Mouse (Mus musculus) forebrain, embryonic 12.5 days (tissue): ENCODE results near the gene Cln3. TPM values are rescaled to one million over a fixed set of nuclear protein-coding genes. Genes with fewer than 3 reads are reported as not detected.
A peak's percentile ranks its signal among the peaks of the same experiment; 100 is the strongest.

Experiments used
- ATAC-seq: fragments of 200-750 bp; cut with Nextera tagmentation; 2 replicates; pipeline ENCODE4 v1.8.0; 2017; ENCODE audit warnings: moderate TSS enrichment; ENCODE audit not compliant: low FRiP score
- H3K27ac ChIP-seq: fragments of 300-500 bp; sonication (generic); 2 replicates; pipeline ENCODE4 v1.5.1; 2016; ENCODE audit warnings: mild to moderate bottlenecking
- H3K27me3 ChIP-seq: fragments of 300-500 bp; sonication (generic); 2 replicates; pipeline ENCODE4 v1.6.1; 2016; ENCODE audit warnings: mild to moderate bottlenecking
- H3K36me3 ChIP-seq: fragments of 300-500 bp; sonication (generic); replicated peaks from 2 replicates; pipeline ENCODE4 v1.6.1; 2016; ENCODE audit warnings: mild to moderate bottlenecking
- H3K4me1 ChIP-seq: fragments of 300-500 bp; sonication (generic); 2 replicates; pipeline ENCODE4 v1.6.1; 2016
- H3K4me2 ChIP-seq: fragments of 300-500 bp; sonication (generic); 2 replicates; pipeline ENCODE4 v1.6.1; 2016; ENCODE audit warnings: mild to moderate bottlenecking, moderate library complexity
- H3K4me3 ChIP-seq: fragments of 300-500 bp; sonication (generic); replicated peaks from 2 replicates; pipeline ENCODE4 v1.5.1; 2016; ENCODE audit warnings: mild to moderate bottlenecking
- H3K9ac ChIP-seq: fragments of 300-500 bp; sonication (generic); 2 replicates; pipeline ENCODE4 v1.6.1; 2016; ENCODE audit warnings: mild to moderate bottlenecking
- H3K9me3 ChIP-seq: fragments of 300-500 bp; sonication (generic); 2 replicates; pipeline ENCODE4 v1.6.1; 2016
- WGBS: fragments of 180-500 bp; shearing (Covaris S2); methylation state at CpG from one replicate; pipeline ENCODE4 v1.1.7; 2016; 5-methylcytosine and 5-hydroxymethylcytosine counted together
- polyA plus RNA-seq: library from polyadenylated mRNA; unstranded; fragments of >200 nt; fragmentation: Nextera tagmentation; extraction: Ambion mirVana; gene quantifications from 2 replicates; pipeline ENCODE4 v1.2.1, GENCODE M21; 2016

Gene Cln3
- polyA plus RNA-seq, 1 experiment from 2014 or later, result 27.5 TPM

GRCm38 (mm10) chr7:126586839-126587238, 1.2 kb upstream of the Cln3 start:
- Histone ChIP-seq H3K36me3 (no peaks in the 10 kb centered on the region), H3K4me3 (no peak overlapping the region), H3K9me3 (no peaks in the 10 kb centered on the region), H3K4me1 (peaks cover 17% of the 10 kb centered on the region), H3K27ac (no peak overlapping the region), H3K9ac (peak overlapping the region; percentile 9; the same call in 1 of the 2 replicates), H3K27me3 (peaks cover 51% of the 10 kb centered on the region), H3K4me2 (no peak overlapping the region)
- no peak for ATAC-seq
- WGBS, result 77% methylated on average over 8 of the region's 8 CpGs

DNA sequence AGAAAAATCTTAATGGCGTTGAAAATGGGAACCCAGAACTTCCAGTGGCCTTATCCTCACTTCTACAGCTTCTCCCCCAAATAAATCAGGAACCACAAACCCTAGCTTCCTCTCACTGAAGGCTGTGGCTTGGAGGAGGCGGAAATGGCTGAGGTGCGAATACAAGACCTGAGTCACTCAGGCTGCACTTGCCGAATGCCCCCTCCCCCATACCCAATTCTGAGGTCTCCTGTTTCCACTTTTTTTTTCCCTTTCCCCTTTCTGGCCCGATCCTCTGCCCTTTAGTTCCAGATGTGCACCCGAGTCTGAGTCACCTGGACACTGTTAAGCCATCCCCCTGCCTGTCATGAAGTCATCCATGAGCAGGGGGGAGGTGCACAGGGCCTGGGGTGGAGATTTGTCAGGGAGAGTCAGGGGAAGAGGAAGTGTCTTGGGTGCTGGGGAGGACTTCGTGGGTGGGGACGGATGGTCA, 1.1 kb downstream of the Cln3 start, which contains the start of gene Apobr:
Gene Apobr, plus strand, starts transcription at position 437 of the 472 bp plus-strand sequence.
- 76% methylated on average over 8 of the region's 8 CpGs for WGBS

GRCm38 (mm10) chr7:126583761-126584160, 1.9 kb downstream of the Cln3 start:
- no peak for ATAC-seq
- Histone ChIP-seq H3K27ac (peak overlapping the region; percentile 83; the same call in 1 of the 2 replicates), H3K4me3 (peak overlapping the region; percentile 61), H3K9me3 (no peaks in the 10 kb centered on the region), H3K36me3 (peaks cover 7% of the 10 kb centered on the region; the same call in 1 of the 2 replicates), H3K27me3 (peaks cover 39% of the 10 kb centered on the region), H3K9ac (peak overlapping the region; percentile 59; the same call in 1 of the 2 replicates), H3K4me2 (peak overlapping the region; percentile 65), H3K4me1 (peaks cover 24% of the 10 kb centered on the region)
- WGBS, result 65% methylated on average over 6 of the region's 6 CpGs

More for the DNA sequence above, 1.1 kb downstream of the Cln3 start, which contains the start of gene Apobr:
- H3K36me3 ChIP-seq, result peaks cover 7% of the 10 kb centered on the region; the same call in 1 of the 2 replicates
- no peaks in the 10 kb centered on the region for H3K9me3 ChIP-seq
- peak within 1 kb of the TSS; percentile 61 for H3K4me3 ChIP-seq
- H3K4me2 ChIP-seq, result peak within 1 kb of the TSS; percentile 65
- ATAC-seq, result no peak
- peaks cover 24% of the 10 kb centered on the region for H3K4me1 ChIP-seq
- H3K27ac ChIP-seq, result 0 out of 2 replicates have a peak within 1 kb of the TSS, but pooled peaks have one; percentile 83
- H3K9ac ChIP-seq, result peak within 1 kb of the TSS; percentile 59; the same call in 1 of the 2 replicates
- H3K27me3 ChIP-seq, result peaks cover 46% of the 10 kb centered on the region

- Histone ChIP-seq H3K4me1 (peaks cover 24% of the 10 kb centered on the region), H3K9me3 (no peaks in the 10 kb centered on the region), H3K36me3 (peaks cover 7% of the 10 kb centered on the region; the same call in 1 of the 2 replicates), H3K4me3 (peak overlapping the region; percentile 61), H3K9ac (peak overlapping the region; percentile 59), H3K27me3 (peaks cover 37% of the 10 kb centered on the region), H3K27ac (peak overlapping the region; percentile 83), H3K4me2 (peak overlapping the region; percentile 65)
- ATAC-seq, result peak; percentile 89
- under 1% methylated on average over 22 of the region's 22 CpGs for WGBS
Observed at GRCm38 (mm10) chr7:126583251-126583709, 2.3 kb downstream of the Cln3 start.

DNA sequence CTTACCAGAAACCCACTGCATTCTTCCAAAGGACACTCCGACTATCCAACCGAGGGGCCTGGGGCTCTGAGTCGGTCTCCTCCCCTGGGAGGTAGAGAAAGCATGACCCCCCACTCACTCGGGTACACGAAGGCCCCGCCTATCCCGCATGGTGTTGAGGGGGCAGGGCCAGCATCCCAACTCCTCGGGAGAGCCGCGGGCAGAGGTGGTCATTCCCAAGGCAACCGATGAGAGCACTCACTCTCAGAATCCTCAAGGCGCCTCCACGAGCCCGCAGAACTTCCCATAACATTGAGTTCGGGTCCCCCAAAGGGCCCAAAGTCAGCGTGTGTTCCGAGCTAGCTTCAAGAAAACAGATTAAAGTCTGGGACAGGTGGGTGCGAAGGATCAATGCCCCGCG, 2.9 kb downstream of the Cln3 start:
- Histone ChIP-seq H3K4me2 (peak overlapping the region; percentile 65), H3K27ac (peak overlapping the region; percentile 83; the same call in 1 of the 2 replicates)

DNA sequence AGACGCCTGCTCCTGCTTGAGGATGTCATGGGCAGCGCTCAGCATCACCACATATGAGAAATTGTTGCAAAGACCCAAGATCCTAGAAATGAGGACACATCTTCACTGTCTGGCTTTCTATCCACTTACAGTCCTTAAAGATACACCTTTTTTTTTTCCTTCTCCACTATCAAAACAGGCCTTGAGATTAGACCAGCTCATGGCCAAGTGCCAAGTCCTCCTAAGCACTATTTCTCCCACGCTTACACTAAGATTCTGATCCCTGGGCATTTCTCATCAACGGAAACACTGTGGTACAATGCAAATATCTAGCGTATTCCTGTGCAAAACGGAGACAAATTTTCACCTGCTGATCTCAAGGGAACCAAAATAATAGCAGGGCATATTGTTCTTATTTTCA, 4.0 kb downstream of the Cln3 start:
- no peak for ATAC-seq
- Histone ChIP-seq H3K9ac (no peak overlapping the region), H3K27ac (no peak overlapping the region), H3K4me1 (peaks cover 15% of the 10 kb centered on the region; the same call in 1 of the 2 replicates), H3K9me3 (no peaks in the 10 kb centered on the region), H3K36me3 (peaks cover 15% of the 10 kb centered on the region; the same call in 1 of the 2 replicates), H3K4me3 (no peak overlapping the region), H3K4me2 (0 out of 2 replicates have a peak overlapping the region, but pooled peaks have one; percentile 13), H3K27me3 (peaks cover 27% of the 10 kb centered on the region)
- 89% methylated on average over 6 of the region's 6 CpGs for WGBS

More for the DNA sequence above, 2.9 kb downstream of the Cln3 start:
- Histone ChIP-seq H3K27me3 (peaks cover 37% of the 10 kb centered on the region), H3K9ac (peak overlapping the region; percentile 59), H3K4me1 (peaks cover 20% of the 10 kb centered on the region), H3K36me3 (peaks cover 10% of the 10 kb centered on the region; the same call in 1 of the 2 replicates), H3K9me3 (no peaks in the 10 kb centered on the region), H3K4me3 (peak overlapping the region; percentile 61)
- ATAC-seq, result peak; percentile 62
- WGBS, result 2% methylated on average over 20 of the region's 20 CpGs

DNA sequence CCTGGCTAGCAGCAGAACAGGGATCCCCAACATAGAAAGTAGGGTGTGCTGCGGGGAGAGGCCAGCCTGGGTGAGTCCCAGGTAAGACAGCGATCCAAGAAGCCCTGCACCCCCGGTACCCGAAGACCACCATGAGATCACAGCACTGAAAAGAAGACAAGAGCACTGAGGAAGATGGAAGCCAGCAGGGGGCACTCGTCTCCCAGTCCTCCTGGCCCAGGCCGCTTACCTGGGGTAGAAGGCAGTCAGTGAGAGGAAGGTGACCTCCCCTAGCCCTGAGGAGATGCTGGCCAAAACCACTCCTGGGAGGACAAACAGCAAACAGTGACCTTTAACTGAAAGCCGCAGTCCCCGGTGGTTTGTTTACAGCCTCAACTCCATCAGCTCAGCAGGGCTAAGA, 6.4 kb downstream of the Cln3 start:
- Histone ChIP-seq H3K36me3 (peaks cover 17% of the 10 kb centered on the region; the same call in 1 of the 2 replicates), H3K27ac (no peak overlapping the region)
- ATAC-seq, result no peak

GRCm38 (mm10) chr7:126576946-126577345, 8.7 kb downstream of the Cln3 start:
- ATAC-seq, result no peak
- Histone ChIP-seq H3K27ac (no peak overlapping the region), H3K9me3 (no peaks in the 10 kb centered on the region), H3K4me2 (no peak overlapping the region), H3K4me3 (no peak overlapping the region), H3K9ac (no peak overlapping the region), H3K27me3 (no peaks in the 10 kb centered on the region), H3K36me3 (peaks cover 24% of the 10 kb centered on the region; the same call in 1 of the 2 replicates), H3K4me1 (peaks cover 8% of the 10 kb centered on the region; the same call in 1 of the 2 replicates)
- 45% methylated on average over 8 of the region's 8 CpGs for WGBS

More for the DNA sequence above, 6.4 kb downstream of the Cln3 start:
- no peaks in the 10 kb centered on the region for H3K9me3 ChIP-seq
- H3K4me2 ChIP-seq, result no peak overlapping the region
- WGBS, result 52% methylated on average over 8 of the region's 8 CpGs
- peaks cover 15% of the 10 kb centered on the region; the same call in 1 of the 2 replicates for H3K4me1 ChIP-seq
- no peak overlapping the region for H3K9ac ChIP-seq
- H3K27me3 ChIP-seq, result peaks cover 4% of the 10 kb centered on the region
- no peak overlapping the region for H3K4me3 ChIP-seq

GRCm38 (mm10) chr7:126566094-126566765, 19.4 kb downstream of the Cln3 start, which contains the start of gene Eif3c:
Eif3c (minus strand) TSS chr7:126566411.
- peak within 1 kb of the TSS; percentile 97 for H3K4me3 ChIP-seq
- H3K36me3 ChIP-seq, result peaks cover 35% of the 10 kb centered on the region
- H3K27me3 ChIP-seq, result no peaks in the 10 kb centered on the region
- peak within 1 kb of the TSS; percentile 67 for H3K27ac ChIP-seq
- no peaks in the 10 kb centered on the region for H3K9me3 ChIP-seq
- peak within 1 kb of the TSS; percentile 90 for H3K9ac ChIP-seq
- H3K4me2 ChIP-seq, result peak within 1 kb of the TSS; percentile 81
- peaks cover 9% of the 10 kb centered on the region; the same call in 1 of the 2 replicates for H3K4me1 ChIP-seq
- peak; percentile 95 for ATAC-seq
- WGBS, result under 1% methylated on average over 45 of the region's 46 CpGs

GRCm38 (mm10) chr7:126565693-126566092, 19.9 kb downstream of the Cln3 start:
- Histone ChIP-seq H3K27ac (peak overlapping the region; percentile 67; the same call in 1 of the 2 replicates), H3K9ac (peak overlapping the region; percentile 90), H3K9me3 (no peaks in the 10 kb centered on the region), H3K27me3 (no peaks in the 10 kb centered on the region), H3K4me2 (peak overlapping the region; percentile 81), H3K36me3 (peaks cover 40% of the 10 kb centered on the region), H3K4me1 (peaks cover 9% of the 10 kb centered on the region; the same call in 1 of the 2 replicates), H3K4me3 (peak overlapping the region; percentile 97)
- ATAC-seq, result 0 out of 2 replicates have a peak, but pooled peaks have one; percentile 20
- WGBS, result 2% methylated on average over 27 of the region's 28 CpGs

- WGBS, result 96% methylated on average over 5 of the region's 5 CpGs
- Histone ChIP-seq H3K9ac (no peak overlapping the region), H3K4me1 (no peaks in the 10 kb centered on the region), H3K27ac (no peak overlapping the region), H3K9me3 (no peaks in the 10 kb centered on the region), H3K4me2 (no peak overlapping the region), H3K36me3 (peaks cover 95% of the 10 kb centered on the region), H3K4me3 (no peak overlapping the region), H3K27me3 (no peaks in the 10 kb centered on the region)
- no peak for ATAC-seq
Observed at GRCm38 (mm10) chr7:126556635-126557034, 29.0 kb downstream of the Cln3 start.

DNA sequence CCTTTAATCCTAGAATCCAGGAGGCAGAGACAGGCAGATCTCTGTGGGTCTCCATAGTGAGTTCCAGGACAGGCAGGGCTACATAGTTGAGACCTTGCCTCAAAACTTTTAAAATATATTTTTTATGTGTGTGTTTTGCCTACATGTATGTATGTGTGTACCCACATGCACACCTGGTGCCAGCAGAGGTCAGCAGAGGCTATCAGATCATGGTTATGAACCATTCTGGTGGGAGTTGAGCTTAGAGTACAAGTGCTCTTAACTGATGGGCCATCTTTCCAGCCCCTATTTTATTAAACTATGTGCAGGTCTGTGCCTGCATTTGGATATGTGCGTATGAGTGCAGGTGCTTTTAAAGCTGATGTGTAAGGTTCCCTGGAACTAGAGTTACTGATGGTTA, 30.8 kb downstream of the Cln3 start:
- Histone ChIP-seq H3K27me3 (no peaks in the 10 kb centered on the region), H3K4me3 (no peak overlapping the region), H3K9ac (no peak overlapping the region), H3K27ac (no peak overlapping the region), H3K9me3 (no peaks in the 10 kb centered on the region), H3K4me2 (no peak overlapping the region), H3K4me1 (no peaks in the 10 kb centered on the region), H3K36me3 (peaks cover 97% of the 10 kb centered on the region)
- 91% methylated on average over 1 of the region's 1 CpGs for WGBS
- no peak for ATAC-seq
